9 mouse cellular contexts compared by ENCODE assay signal in the genomic region with DNA sequence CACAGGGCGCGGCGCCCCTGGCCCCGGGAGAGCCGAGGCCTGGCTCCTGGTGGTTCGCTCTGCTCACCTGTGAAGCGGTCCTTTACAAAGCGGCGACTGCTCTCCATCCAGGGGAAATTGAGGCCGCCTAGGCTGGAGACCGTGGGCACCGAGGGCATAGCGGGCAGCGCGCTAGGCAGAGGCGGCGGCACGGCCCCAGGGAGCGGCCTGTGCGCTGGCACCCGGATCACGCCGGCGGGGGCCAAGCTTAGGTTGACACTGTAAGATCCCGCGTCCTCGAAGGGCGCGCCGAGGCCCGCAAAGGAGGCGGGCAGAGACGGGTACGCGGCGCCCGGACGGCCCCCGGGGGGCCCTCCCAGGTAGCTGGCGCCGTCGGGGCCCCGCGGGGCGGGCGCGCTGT. TPM values are rescaled to one million over a fixed set of nuclear protein-coding genes. Genes with fewer than 3 reads are reported as not detected.
DNase-seq lines count a peak whose midpoint lies in the region; ATAC-seq and TF ChIP-seq lines count a peak whose summit lies in the region.
"Had no signal": no experiment of that assay in that cellular context is flagged by ENCODE, and none has a peak within 500 bp of the region (broad histone marks: within the 10 kb centered on the region; RNA-seq: fewer than 3 reads in every experiment).

No protein-coding gene starts in this region.

- no peak overlapping the region for H3K27ac ChIP-seq in gastrocnemius, adult 2 months
- H3K27ac ChIP-seq in forebrain, embryonic 16.5 days (ENCODE audit: low read length) = no peak overlapping the region
- no peak overlapping the region for H3K27ac ChIP-seq in liver, embryonic 15.5 days (replicated peaks)

- H3K4me1 ChIP-seq in forebrain, embryonic 16.5 days (replicated peaks; ENCODE audit: control insufficient read depth, insufficient read depth, low read length) = peaks cover 31% of the 10 kb centered on the region
- peaks cover 24% of the 10 kb centered on the region for H3K4me1 ChIP-seq in liver, embryonic 15.5 days (replicated peaks)

- peak overlapping the region; percentile 52 for H3K4me2 ChIP-seq in forebrain, embryonic 16.5 days (ENCODE audit: low read length)
- H3K4me2 ChIP-seq in liver, embryonic 15.5 days = peak overlapping the region; percentile 20

- DNase-seq in gastrocnemius, adult 2 months = no peak
- DNase-seq in gastrocnemius, postnatal 36 days = no peak
- DNase-seq in R1 (ENCODE audit: low read depth, low spot score) = peak; percentile 38
- no peak for DNase-seq in urinary bladder, postnatal 10 days (ENCODE audit: low spot score)
- no peak for DNase-seq in right cerebral cortex, postnatal 14 days
- no peak for DNase-seq in spleen, adult 18-20 months

- intact Hi-C loops in gastrocnemius, adult 2 months (cut with DNase I) = no loop called here
- intact Hi-C loops in gastrocnemius, postnatal 36 days (cut with DNase I) = no loop called here

- H3K4me3 ChIP-seq in gastrocnemius, adult 2 months = peak overlapping the region; percentile 44
- peak overlapping the region; percentile 33 for H3K4me3 ChIP-seq in forebrain, embryonic 16.5 days (replicated peaks; ENCODE audit: low read length)
- peak overlapping the region; percentile 9; the same call in 1 of the 2 replicates for H3K4me3 ChIP-seq in liver, embryonic 15.5 days (replicated peaks)

- WGBS in forebrain, embryonic 16.5 days = under 1% methylated on average over 45 of the region's 47 CpGs
- 2% methylated on average over 46 of the region's 47 CpGs for WGBS in liver, embryonic 15.5 days (ENCODE audit: insufficient replicate concordance)

- H3K9ac ChIP-seq in forebrain, embryonic 16.5 days (replicated peaks; ENCODE audit: low read depth, low read length) = no peak overlapping the region
- H3K9ac ChIP-seq in liver, embryonic 15.5 days = no peak overlapping the region

- H3K27me3 ChIP-seq in forebrain, embryonic 16.5 days (replicated peaks; ENCODE audit: control insufficient read depth, insufficient read depth, low read length) = peaks cover 77% of the 10 kb centered on the region
- peaks cover 100% of the 10 kb centered on the region for H3K27me3 ChIP-seq in liver, embryonic 15.5 days

- ATAC-seq in forebrain, embryonic 16.5 days = 0 out of 2 replicates have a peak, but pooled peaks have one; percentile 8
- no peak for ATAC-seq in liver, embryonic 15.5 days (ENCODE audit: insufficient read depth)
- ATAC-seq: CD4-positive, CD25-positive, alpha-beta regulatory T cell, adult 4 months had no signal

- TF ChIP-seq CTCF in gastrocnemius, adult 2 months (IDR thresholded peaks at IDR 0.05) = no peak

- no peaks in the 10 kb centered on the region; the same call in 1 of the 2 replicates for H3K9me3 ChIP-seq in forebrain, embryonic 16.5 days (ENCODE audit: control insufficient read depth, low read length)
- H3K9me3 ChIP-seq in liver, embryonic 15.5 days (replicated peaks) = no peaks in the 10 kb centered on the region

- H3K36me3 ChIP-seq in forebrain, embryonic 16.5 days (ENCODE audit: control insufficient read depth, insufficient read depth) = no peaks in the 10 kb centered on the region
- H3K36me3 ChIP-seq in liver, embryonic 15.5 days (replicated peaks) = no peaks in the 10 kb centered on the region

RNA-seq across cellular contexts. Expression of a gene that starts 0.4 kb away (rescaled TPM):
- not detected for total RNA-seq in gastrocnemius, adult 2 months (2021)
- not detected for total RNA-seq in gastrocnemius, postnatal 36 days (2021)
- not detected in 2 replicates for polyA plus RNA-seq in forebrain, embryonic 16.5 days (2015; fragmentation: Nextera tagmentation; extraction: Ambion mirVana)
- polyA plus RNA-seq in liver, embryonic 15.5 days (2015; fragmentation: Nextera tagmentation; extraction: Ambion mirVana) = not detected in 2 replicates
- polyA plus RNA-seq: CD4-positive, CD25-positive, alpha-beta regulatory T cell, adult 4 months had no signal

RNA-seq across cellular contexts. Expression of a gene that starts 40.0 kb away (rescaled TPM):
- 100 to 1,000 TPM; 129 to 144 TPM for total RNA-seq in gastrocnemius, adult 2 months (2021)
- 100 to 1,000 TPM in 1 of 2 experiments, 10 to 100 TPM in 1; 86.6 to 116 TPM for total RNA-seq in gastrocnemius, postnatal 36 days (2021)
- polyA plus RNA-seq in forebrain, embryonic 16.5 days (2015; fragmentation: Nextera tagmentation; extraction: Ambion mirVana) = 479 and 511 TPM in 2 replicates
- 345 and 399 TPM in 2 replicates for polyA plus RNA-seq in liver, embryonic 15.5 days (2015; fragmentation: Nextera tagmentation; extraction: Ambion mirVana)

RNA-seq across cellular contexts. Expression of a gene that starts 55.8 kb away (rescaled TPM):
- total RNA-seq in gastrocnemius, adult 2 months (2021) = 1 to 10 TPM in 1 of 2 experiments, under 1 TPM in 1; 0.89 to 2.5 TPM
- total RNA-seq in gastrocnemius, postnatal 36 days (2021) = 1 to 10 TPM in 1 of 2 experiments, under 1 TPM in 1; 0.86 to 2.4 TPM
- 3.8 and 4.3 TPM in 2 replicates for polyA plus RNA-seq in forebrain, embryonic 16.5 days (2015; fragmentation: Nextera tagmentation; extraction: Ambion mirVana)
- polyA plus RNA-seq in liver, embryonic 15.5 days (2015; fragmentation: Nextera tagmentation; extraction: Ambion mirVana) = 0.17 and 0.23 TPM in 2 replicates
- polyA plus RNA-seq: CD4-positive, CD25-positive, alpha-beta regulatory T cell, adult 4 months had no signal
